Mouse (Mus musculus) embryonic facial prominence, embryonic 10.5 days (tissue): Measurements from ENCODE around the gene Gpr88. TPM values are rescaled to one million over a fixed set of nuclear protein-coding genes. Genes with fewer than 3 reads are reported as not detected.

ENCODE experiments used
- DNase-seq: peaks from one replicate; pipeline ENCODE4 v3.0.0-alpha.2; 2017; ENCODE audit warnings: low spot score
- H3K27ac ChIP-seq: fragments of 300-500 bp; sonication (generic); replicated peaks from 2 replicates; pipeline ENCODE4 v1.5.1; 2016; ENCODE audit warnings: mild to moderate bottlenecking
- H3K27me3 ChIP-seq: fragments of 300-500 bp; sonication (generic); replicated peaks from 2 replicates; pipeline ENCODE4 v1.6.1; 2016; ENCODE audit warnings: low read depth, mild to moderate bottlenecking; ENCODE audit not compliant: poor library complexity, severe bottlenecking
- H3K36me3 ChIP-seq: fragments of 300-500 bp; sonication (generic); replicated peaks from 2 replicates; pipeline ENCODE4 v1.6.1; 2016; ENCODE audit warnings: mild to moderate bottlenecking, moderate library complexity
- H3K4me1 ChIP-seq: fragments of 300-500 bp; sonication (generic); 2 replicates; pipeline ENCODE4 v1.6.1; 2016
- H3K4me3 ChIP-seq: fragments of 300-500 bp; sonication (generic); 2 replicates; pipeline ENCODE4 v1.5.1; 2016; ENCODE audit warnings: mild to moderate bottlenecking, moderate library complexity
- H3K9me3 ChIP-seq: fragments of 300-500 bp; sonication (generic); 2 replicates; pipeline ENCODE4 v1.6.1; 2016; ENCODE audit warnings: mild to moderate bottlenecking
- WGBS: fragments of 180-500 bp; shearing (Covaris S2); methylation state at CpG from one replicate; pipeline ENCODE4 v1.1.7; 2016; 5-methylcytosine and 5-hydroxymethylcytosine counted together
- polyA plus RNA-seq: library from polyadenylated mRNA; unstranded; fragments of >200 nt; fragmentation: Nextera tagmentation; extraction: Ambion mirVana; gene quantifications from 2 replicates; pipeline ENCODE4 v1.2.1, GENCODE M21; 2016

The Gpr88 gene
- polyA plus RNA-seq, 1 experiment from 2014 or later = 0.52 TPM

DNA sequence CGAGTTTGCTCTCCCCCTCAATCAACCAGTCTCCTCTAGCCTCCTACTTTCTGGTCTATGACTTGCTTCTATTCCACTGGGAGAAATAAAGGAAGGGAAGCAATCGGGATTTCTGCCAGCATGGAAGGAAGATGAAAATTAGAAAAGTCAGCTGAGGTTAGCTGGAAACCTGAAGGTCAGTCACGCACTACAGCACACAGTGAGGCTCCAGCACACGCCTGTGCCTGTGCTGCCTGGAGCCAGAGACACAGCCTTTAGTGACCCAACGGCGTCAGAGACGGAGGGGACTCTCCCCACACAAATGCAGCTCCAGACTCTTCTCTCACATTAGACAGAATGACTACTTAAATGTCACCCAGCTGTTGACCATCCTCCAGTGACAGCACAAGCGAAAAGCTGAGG is 42.6 kb downstream of the Gpr88 start:
- H3K9me3 ChIP-seq = no peaks in the 10 kb centered on the region
- H3K27ac ChIP-seq = no peak overlapping the region
- no peak for DNase-seq
- no peaks in the 10 kb centered on the region for H3K36me3 ChIP-seq
- H3K4me3 ChIP-seq = no peak overlapping the region
- 70% methylated on average over 8 of the region's 8 CpGs for WGBS
- peaks cover 5% of the 10 kb centered on the region; the same call in 1 of the 2 replicates for H3K4me1 ChIP-seq
- H3K27me3 ChIP-seq = no peaks in the 10 kb centered on the region

DNA sequence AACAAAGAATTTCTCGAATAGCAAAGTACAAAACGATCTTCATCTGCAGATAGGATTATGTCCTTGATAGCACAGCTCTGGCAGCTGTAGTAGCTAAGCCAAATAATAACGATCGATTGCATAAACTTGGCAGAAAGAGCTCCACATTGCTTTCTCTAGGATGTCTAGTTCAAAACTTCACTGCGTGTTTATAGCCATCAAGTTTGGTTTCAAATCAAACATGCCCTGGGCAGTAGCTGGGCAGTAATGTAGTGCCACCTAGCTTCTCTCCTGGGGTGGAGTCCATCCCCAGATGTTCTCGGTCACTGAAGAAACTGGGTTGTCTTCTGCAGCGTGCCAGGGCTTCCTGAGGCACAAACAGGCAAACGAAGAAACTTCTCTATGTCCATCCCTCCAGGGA is 44.1 kb downstream of the Gpr88 start:
- no peaks in the 10 kb centered on the region for H3K27me3 ChIP-seq
- no peak overlapping the region for H3K4me3 ChIP-seq
- no peak for DNase-seq
- 87% methylated on average over 8 of the region's 8 CpGs for WGBS
- peaks cover 8% of the 10 kb centered on the region; the same call in 1 of the 2 replicates for H3K4me1 ChIP-seq
- no peaks in the 10 kb centered on the region for H3K9me3 ChIP-seq
- H3K27ac ChIP-seq = no peak overlapping the region
- H3K36me3 ChIP-seq = no peaks in the 10 kb centered on the region

DNA sequence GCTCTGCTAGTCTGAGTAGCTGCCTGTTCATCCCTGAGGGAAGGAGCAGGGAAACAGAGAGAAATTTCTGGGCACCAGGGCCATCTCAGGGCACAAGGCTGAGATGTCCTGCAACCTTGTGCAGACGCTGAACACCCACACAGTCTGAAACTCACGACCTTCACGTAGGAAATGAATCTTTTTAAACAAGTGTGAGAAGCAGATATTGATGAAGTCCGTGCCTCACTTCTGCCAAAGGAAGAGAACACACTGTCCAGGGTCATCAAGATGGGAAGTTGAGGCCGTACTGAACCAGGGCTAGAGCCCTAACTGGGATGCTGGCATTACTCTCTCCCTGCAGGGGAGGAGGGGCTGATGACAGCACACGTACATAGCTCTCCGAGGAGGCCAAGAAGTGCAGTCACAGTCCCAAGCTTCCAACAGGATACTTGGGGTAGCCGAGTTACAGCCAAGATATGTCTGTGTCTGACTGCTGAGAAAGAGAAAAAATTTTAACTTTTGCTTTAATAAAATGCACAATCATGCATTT is 46.9 kb downstream of the Gpr88 start:
- Histone ChIP-seq H3K4me1 (peaks cover 8% of the 10 kb centered on the region; the same call in 1 of the 2 replicates), H3K4me3 (no peak overlapping the region), H3K27me3 (no peaks in the 10 kb centered on the region), H3K36me3 (no peaks in the 10 kb centered on the region), H3K27ac (no peak overlapping the region), H3K9me3 (no peaks in the 10 kb centered on the region)
- WGBS = 72% methylated on average over 8 of the region's 8 CpGs
- no peak for DNase-seq

DNA sequence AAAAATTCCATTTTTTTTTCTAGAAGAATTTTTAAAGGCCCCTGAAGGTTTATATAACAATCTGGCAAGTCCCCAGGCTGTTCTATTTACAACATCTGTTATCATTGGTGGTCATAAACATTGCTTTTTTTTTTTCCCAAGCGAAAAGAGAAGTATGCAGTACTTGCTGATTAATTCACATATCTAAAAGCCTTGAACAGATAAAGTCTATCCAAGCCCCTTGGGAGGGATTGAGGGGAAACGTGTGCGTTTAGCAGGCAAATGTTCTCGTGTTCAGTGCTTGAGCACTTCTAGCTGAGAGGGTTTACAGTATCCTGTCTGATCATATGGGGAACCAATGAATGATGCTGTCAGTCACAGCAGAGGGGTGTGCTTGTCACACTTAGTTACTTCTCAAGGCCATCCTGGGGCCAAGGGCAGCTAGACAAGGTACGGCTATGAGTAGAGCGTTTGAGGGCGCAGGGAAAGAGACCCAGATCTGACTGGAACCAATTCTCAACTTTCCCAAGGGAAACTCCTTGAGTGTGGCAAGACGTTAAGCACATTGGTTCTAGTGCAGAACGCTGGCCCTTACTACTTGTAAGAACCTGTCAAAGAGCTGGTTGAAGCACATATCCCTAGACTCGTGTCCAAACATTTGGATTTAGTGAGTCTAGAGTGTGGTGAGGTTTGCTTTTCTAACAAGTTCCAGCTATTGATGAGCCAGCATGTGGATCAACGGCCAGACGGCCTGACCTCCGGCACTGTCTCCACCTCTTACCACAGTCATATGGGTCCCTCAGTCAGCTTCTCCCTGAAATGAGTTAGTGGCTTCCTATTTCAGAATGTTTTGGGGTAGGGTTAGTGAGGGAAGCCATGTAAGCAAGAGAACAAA is 47.7 kb downstream of the Gpr88 start:
- no peak for DNase-seq
- Histone ChIP-seq H3K4me1 (peaks cover 3% of the 10 kb centered on the region; the same call in 1 of the 2 replicates), H3K27me3 (no peaks in the 10 kb centered on the region), H3K9me3 (no peaks in the 10 kb centered on the region), H3K27ac (no peak overlapping the region), H3K36me3 (no peaks in the 10 kb centered on the region), H3K4me3 (no peak overlapping the region)
- 80% methylated on average over 13 of the region's 13 CpGs for WGBS

DNA sequence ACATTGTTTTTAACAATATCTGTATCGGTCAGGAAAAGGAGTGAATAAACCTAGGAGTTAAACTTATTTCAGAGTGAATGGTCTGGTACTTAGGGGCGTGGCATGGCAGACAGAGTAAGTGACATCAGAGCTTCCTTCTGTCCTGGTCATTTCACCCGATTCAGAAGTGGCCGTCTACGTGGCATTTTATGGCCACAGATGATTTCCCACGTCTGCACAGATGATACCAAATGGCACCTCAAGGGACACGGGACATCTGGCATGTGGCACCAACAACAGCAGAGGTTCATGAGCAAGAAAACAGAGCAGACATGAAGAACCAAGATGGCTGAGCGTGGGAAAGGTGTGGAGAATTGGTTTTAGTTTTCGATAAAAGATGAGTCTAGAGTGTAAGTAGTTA is 48.7 kb downstream of the Gpr88 start:
- 87% methylated on average over 9 of the region's 9 CpGs for WGBS

DNA sequence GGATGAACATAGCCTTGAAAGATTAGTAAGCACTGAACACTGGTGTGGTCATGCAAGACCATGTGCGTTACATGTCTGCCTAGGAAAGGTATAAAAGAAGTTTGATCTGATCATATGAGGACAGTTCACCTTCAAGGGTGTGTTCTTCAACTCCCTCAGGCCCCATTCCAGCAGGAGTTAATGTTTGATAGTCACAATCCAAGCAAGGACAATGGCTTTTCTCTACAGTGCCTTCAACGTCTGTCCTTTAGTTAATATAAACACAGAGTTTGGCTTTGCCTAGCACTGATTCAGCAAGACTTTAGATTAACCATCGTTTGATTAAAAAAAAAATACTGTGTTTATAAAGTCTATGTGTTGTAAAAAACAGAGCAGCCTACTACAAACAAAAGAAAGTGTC is 49.4 kb downstream of the Gpr88 start:
- Histone ChIP-seq H3K4me3 (no peak overlapping the region), H3K4me1 (peaks cover 3% of the 10 kb centered on the region; the same call in 1 of the 2 replicates), H3K9me3 (no peaks in the 10 kb centered on the region), H3K27ac (no peak overlapping the region), H3K27me3 (no peaks in the 10 kb centered on the region), H3K36me3 (no peaks in the 10 kb centered on the region)
- 74% methylated on average over 3 of the region's 3 CpGs for WGBS
- no peak for DNase-seq

More for the DNA sequence above, 48.7 kb downstream of the Gpr88 start:
- peaks cover 3% of the 10 kb centered on the region; the same call in 1 of the 2 replicates for H3K4me1 ChIP-seq
- H3K27ac ChIP-seq = no peak overlapping the region
- no peaks in the 10 kb centered on the region for H3K36me3 ChIP-seq
- no peaks in the 10 kb centered on the region for H3K27me3 ChIP-seq
- no peak overlapping the region for H3K4me3 ChIP-seq
- no peaks in the 10 kb centered on the region for H3K9me3 ChIP-seq
- DNase-seq = no peak

DNA sequence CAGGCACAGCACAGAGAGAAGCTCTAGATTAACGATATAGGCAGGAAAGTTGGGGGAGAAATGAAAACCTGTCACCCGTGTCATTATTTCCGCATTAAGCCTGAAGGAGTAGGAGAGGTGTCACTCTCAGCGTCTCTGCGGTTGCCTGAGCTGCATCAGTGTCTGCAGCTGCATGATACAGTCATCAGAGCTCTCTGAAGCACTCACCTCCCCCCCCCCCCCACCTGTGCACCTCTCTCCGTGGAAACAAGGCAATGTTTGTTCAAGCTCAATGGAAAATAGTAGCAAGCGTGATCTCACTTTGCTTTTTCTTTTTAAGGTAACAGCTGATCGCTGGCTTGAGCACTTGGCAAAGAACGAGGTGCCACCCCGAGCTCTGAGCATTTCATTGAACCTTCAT is 53.2 kb downstream of the Gpr88 start:
- no peak overlapping the region for H3K27ac ChIP-seq
- WGBS = 83% methylated on average over 10 of the region's 10 CpGs
- DNase-seq = no peak
- no peaks in the 10 kb centered on the region for H3K36me3 ChIP-seq
- no peak overlapping the region for H3K4me3 ChIP-seq
- H3K4me1 ChIP-seq = no peaks in the 10 kb centered on the region
- H3K27me3 ChIP-seq = no peaks in the 10 kb centered on the region
- no peaks in the 10 kb centered on the region for H3K9me3 ChIP-seq

Other genes starting within 250 kb of the Gpr88 start
- 24.6 and 28.8 TPM in 2 replicates for gene Slc30a7, start 246.1 kb downstream of the Gpr88 start, polyA plus RNA-seq
- gene Extl2, start 246.0 kb downstream of the Gpr88 start, polyA plus RNA-seq = 17.4 and 17.9 TPM in 2 replicates
- 28.5 and 35.9 TPM in 2 replicates for gene Vcam1, start 123.8 kb downstream of the Gpr88 start, polyA plus RNA-seq
- 16.5 and 17.6 TPM in 2 replicates for gene Cdc14a, start 170.5 kb upstream of the Gpr88 start, polyA plus RNA-seq